Mouse (Mus musculus) E14TG2a.4 (cell line): ENCODE measurements around the gene Arhgef19.

Source experiments
- H3K27me3 ChIP-seq: 2 replicates; pipeline ENCODE4 v1.6.1; 2014; ENCODE audit warnings: low read length, control low read depth; ENCODE audit not compliant: insufficient read depth
- H3K36me3 ChIP-seq: 2 replicates; pipeline ENCODE4 v1.6.1; 2014; ENCODE audit warnings: low read length, control low read depth; ENCODE audit not compliant: insufficient read depth
- H3K4me1 ChIP-seq: replicated peaks from 2 replicates; pipeline ENCODE4 v1.6.1; 2014; ENCODE audit warnings: low read depth, low read length, control low read depth
- H3K4me3 ChIP-seq: replicated peaks from 2 replicates; pipeline ENCODE4 v1.5.1; 2014; ENCODE audit warnings: mild to moderate bottlenecking, low read length
- H3K9me3 ChIP-seq: 2 replicates; pipeline ENCODE4 v1.6.1; 2014; ENCODE audit warnings: low read length, control low read depth
- CTCF ChIP-seq: conservative IDR thresholded peaks from 2 replicates; pipeline ENCODE4 v1.5.1; 2014; ENCODE audit warnings: low read length
- NANOG ChIP-seq: IDR thresholded peaks from 2 replicates; pipeline ENCODE4 v1.6.1; 2014; ENCODE audit warnings: borderline replicate concordance, low read length, mixed read lengths
- POU5F1 ChIP-seq: IDR thresholded peaks from 2 replicates; pipeline ENCODE4 v1.6.1; 2014; ENCODE audit warnings: low read length, borderline replicate concordance

Arhgef19 gene

DNA sequence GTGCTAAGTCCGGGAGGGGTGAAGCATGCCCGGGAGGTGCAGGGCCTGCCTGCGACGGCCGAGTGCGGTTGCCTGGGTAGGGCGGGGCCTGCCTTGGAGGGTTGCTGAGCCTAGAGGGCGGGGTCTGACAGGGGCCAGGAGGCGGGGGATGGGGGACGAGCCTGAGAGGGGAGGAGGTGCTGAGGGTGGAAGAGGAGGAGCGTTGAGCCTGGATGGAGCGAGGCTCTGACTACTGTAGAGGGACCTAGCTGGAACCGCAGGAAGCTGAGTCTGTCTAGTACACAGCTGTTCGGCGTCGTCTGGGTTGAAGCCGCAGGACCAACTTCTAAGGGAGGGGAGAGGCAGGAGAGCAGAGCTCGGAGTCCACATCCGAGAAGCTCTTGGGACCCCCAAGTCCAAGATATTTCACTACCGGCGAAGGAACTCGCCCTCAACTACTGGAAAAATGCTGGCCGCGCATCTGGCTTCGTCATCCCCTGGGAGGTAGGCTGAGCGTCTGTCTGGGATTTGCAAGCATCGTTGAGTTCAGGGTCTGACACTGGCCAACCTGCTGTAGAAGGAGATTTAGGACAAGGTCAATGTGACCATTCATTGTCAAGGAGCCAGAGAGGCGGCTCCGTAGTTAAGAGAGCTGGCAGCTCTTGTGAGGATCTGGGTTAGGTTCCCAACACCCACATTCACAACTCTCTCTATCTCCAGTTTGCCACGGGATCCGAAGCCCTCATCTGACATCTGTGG lies at the start of gene Arhgef19:
Arhgef19 (plus strand) TSS at position 112 of the 738 bp plus-strand sequence.
- no peaks in the 10 kb centered on the region for H3K36me3 ChIP-seq
- H3K27me3 ChIP-seq = peaks cover 64% of the 10 kb centered on the region
- H3K9me3 ChIP-seq = no peaks in the 10 kb centered on the region
- peak within 1 kb of the TSS; percentile 77 for H3K4me3 ChIP-seq
- TF ChIP-seq NANOG (no peak), POU5F1 (no peak), CTCF (no peak)
- peaks cover 64% of the 10 kb centered on the region for H3K4me1 ChIP-seq

DNA sequence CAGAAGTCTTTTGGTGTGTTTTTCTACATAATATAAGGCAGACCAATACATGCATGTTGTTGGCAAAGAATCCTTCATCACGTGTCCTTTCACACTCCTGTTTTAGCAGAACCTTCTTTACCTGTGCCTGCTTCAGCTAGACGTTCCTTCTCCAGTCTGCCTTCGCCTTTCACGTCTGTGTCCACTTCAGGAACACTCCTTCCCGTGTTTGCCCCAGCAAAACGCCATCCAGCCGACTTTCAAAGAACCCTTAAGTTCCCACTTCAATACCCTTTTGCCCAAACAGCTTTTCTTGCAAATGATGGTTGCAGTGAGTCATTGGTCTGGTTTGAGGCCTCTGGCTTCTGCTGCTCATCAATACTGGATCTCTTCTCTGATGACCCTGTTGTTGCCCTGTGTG lies 48.0 kb upstream of the Arhgef19 start:
- Histone ChIP-seq H3K27me3 (no peaks in the 10 kb centered on the region), H3K4me3 (no peak overlapping the region)

DNA sequence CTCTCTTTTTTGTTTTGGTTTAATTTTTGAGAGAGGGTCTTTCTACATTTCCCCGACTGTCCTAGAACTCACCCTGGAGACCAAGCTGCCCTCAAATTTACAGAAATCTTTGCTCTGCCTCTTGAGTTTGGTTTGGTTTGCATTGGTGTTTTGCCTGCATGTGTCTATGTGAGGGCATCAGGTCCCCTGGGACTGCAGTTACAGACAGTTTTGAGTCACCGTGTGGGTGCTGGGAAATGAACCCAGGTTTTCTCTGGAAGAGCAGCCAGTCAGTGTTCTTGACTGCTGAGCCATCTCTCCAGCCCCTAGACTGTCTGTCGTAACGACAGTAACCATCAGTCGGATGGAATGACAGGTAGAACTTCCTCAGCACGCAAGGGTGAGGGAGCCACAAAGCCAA lies 44.7 kb upstream of the Arhgef19 start:
- peaks cover 37% of the 10 kb centered on the region for H3K4me1 ChIP-seq
- no peak for TF ChIP-seq CTCF
- no peak for TF ChIP-seq POU5F1
- TF ChIP-seq NANOG = no peak
- H3K4me3 ChIP-seq = no peak overlapping the region
- H3K36me3 ChIP-seq = peaks cover 90% of the 10 kb centered on the region
- H3K9me3 ChIP-seq = no peaks in the 10 kb centered on the region
- H3K27me3 ChIP-seq = no peaks in the 10 kb centered on the region

More for the DNA sequence above, 48.0 kb upstream of the Arhgef19 start:
- Histone ChIP-seq H3K9me3 (no peaks in the 10 kb centered on the region), H3K4me1 (peaks cover 30% of the 10 kb centered on the region), H3K36me3 (peaks cover 90% of the 10 kb centered on the region)
- TF ChIP-seq NANOG = no peak
- TF ChIP-seq CTCF = no peak
- no peak for TF ChIP-seq POU5F1

DNA sequence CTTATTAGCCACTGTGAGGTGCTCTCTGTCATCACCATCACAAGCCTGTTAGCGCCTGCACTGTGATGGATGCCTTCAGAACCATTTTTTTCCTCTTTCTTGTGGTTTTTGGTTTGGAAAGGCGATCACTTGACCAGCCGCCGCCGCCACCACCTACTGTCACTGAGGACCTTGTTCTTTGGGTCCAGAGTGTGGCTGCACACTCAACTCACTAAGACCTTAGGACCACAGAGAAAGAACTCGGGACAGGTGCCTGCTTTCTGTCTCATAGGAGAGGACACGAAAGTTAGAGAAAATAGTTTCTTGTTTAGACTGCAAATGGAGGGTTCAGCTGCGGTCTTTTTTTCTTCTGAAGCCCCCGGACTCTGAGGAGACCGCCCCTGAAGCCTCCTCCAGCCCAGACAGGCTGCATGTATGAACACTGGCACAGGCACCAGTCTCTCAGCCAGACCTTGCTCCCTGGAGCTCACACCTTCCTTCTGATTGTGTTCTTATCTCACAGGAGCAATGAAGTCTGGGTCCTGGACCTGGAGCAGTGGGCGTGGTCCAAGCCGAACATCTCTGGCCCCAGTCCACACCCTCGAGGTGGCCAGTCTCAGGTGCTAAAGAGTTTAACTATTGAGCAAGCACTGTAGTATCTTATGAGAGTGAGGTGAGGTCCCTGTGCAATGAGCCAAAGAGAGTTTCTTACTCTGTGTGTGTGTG lies 42.2 kb upstream of the Arhgef19 start:
- TF ChIP-seq CTCF (no peak), NANOG (no peak), POU5F1 (no peak)
- H3K36me3 ChIP-seq = peaks cover 91% of the 10 kb centered on the region
- no peak overlapping the region for H3K4me3 ChIP-seq
- H3K4me1 ChIP-seq = peaks cover 50% of the 10 kb centered on the region
- H3K27me3 ChIP-seq = no peaks in the 10 kb centered on the region
- no peaks in the 10 kb centered on the region for H3K9me3 ChIP-seq

DNA sequence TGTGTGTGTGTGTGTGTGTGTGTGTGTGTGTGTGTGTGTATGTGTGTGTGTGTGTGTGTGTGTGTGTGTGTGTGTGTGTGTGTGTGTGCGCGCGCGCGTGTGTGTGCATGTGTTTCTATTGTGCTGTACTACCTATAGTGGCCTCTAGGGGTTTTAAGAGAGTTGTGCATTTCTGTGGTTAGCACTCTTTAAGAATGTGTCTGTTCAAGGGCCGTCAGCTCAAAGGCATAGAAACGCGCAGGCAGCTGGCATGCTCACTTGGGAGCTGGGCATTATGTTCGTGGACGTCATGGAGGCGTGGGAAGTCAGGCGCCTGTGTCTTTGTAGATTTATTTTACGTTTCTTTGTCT lies 41.6 kb upstream of the Arhgef19 start:
- TF ChIP-seq CTCF = peak; percentile 15; the same call in 1 of the 2 replicates
- no peak for TF ChIP-seq POU5F1
- Histone ChIP-seq H3K36me3 (peaks cover 91% of the 10 kb centered on the region), H3K9me3 (no peaks in the 10 kb centered on the region), H3K4me1 (peaks cover 55% of the 10 kb centered on the region), H3K27me3 (no peaks in the 10 kb centered on the region), H3K4me3 (no peak overlapping the region)

DNA sequence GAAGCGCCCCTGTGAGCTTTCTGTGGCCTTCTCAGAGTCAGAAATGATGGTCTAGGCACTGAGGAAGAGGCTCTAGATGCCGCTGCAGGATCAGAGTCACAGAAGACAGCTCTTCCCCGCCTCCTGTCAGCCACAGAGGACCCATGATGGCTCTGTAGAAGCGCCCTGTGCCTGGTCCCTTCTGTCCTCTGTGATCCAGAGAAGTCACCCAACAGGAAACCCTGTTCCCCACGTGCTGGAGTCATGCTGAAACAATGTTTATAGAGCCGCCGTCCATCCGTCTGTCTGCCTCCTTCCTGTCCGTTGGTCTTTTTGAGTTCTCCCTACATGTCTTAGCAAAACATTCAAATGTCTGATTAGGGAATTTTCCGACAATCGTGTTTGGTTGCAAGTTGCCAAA lies 38.4 kb upstream of the Arhgef19 start:
- H3K4me1 ChIP-seq = peaks cover 66% of the 10 kb centered on the region
- TF ChIP-seq POU5F1 (no peak), CTCF (no peak), NANOG (no peak)
- H3K4me3 ChIP-seq = no peak overlapping the region
- H3K9me3 ChIP-seq = no peaks in the 10 kb centered on the region
- no peaks in the 10 kb centered on the region for H3K27me3 ChIP-seq
- H3K36me3 ChIP-seq = peaks cover 81% of the 10 kb centered on the region

DNA sequence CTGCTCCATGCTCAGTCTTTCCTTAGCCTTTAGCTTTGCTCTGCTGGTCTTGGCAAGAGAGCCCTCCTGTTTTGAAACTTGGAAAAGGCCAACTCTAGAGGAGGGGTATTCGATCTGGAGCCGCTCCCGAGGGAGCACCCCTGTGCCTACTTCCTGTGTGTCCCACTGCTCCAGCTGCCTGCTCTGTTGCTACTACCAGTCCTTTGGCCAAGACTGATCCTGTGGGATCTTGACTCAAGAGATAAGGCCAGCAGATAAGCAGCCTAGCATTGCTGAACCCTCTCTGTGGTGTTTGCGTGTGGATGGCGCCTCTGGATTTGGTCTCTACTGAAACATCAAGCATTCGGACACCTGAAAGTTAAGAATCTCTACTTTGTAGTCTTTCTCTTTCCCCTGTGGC lies 37.1 kb upstream of the Arhgef19 start:
- Histone ChIP-seq H3K9me3 (no peaks in the 10 kb centered on the region), H3K27me3 (no peaks in the 10 kb centered on the region), H3K4me1 (peaks cover 61% of the 10 kb centered on the region), H3K4me3 (no peak overlapping the region), H3K36me3 (peaks cover 70% of the 10 kb centered on the region)
- TF ChIP-seq POU5F1 = no peak
- TF ChIP-seq NANOG = no peak
- TF ChIP-seq CTCF = no peak

DNA sequence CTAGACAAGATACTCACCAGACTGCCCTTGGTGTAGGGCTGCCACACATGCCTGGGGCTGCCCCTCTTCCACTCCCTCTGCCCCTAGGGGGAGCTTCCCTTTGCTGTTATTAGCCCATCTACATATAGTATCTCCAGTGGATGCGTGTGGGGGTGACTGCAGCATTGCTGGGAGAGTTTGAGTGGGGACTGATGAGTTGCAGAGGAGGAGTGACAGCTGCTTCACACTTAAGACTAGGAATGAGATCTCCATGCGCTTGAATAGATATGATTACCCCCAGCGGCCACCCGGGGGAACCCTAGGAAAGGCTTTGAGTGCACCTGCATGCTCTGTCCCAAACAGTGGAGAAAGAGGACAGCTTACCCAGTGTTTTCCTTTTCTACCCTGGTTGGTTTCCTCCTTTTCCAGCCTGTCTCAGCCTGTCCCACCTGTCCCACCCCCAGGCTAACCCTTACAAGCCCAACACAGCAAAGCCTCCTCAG lies 34.7 kb upstream of the Arhgef19 start:
- Histone ChIP-seq H3K27me3 (no peaks in the 10 kb centered on the region), H3K9me3 (no peaks in the 10 kb centered on the region), H3K36me3 (peaks cover 49% of the 10 kb centered on the region), H3K4me1 (peaks cover 49% of the 10 kb centered on the region), H3K4me3 (no peak overlapping the region)
- TF ChIP-seq POU5F1 = no peak
- peak; percentile 41 for TF ChIP-seq CTCF
- TF ChIP-seq NANOG = no peak

DNA sequence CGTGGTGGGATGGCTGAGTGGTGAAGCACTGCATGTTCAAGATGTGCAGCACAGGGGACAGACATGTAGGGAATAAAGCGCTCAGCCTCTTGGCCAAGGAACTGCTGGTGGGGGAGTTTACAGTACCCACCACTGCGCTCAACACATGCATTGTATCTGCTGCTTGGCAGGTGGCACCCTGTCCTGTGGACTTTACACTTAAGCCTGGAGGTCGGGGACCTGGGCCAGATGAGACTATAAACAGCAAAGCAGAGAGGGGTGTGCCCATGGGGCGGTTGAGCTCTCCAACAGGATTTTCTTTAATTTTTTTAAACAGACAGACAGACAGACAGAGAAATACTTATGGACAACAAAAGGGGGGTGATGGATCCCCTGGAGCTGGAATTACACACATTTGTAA lies 32.2 kb upstream of the Arhgef19 start:
- TF ChIP-seq POU5F1 (no peak), CTCF (no peak), NANOG (no peak)
- Histone ChIP-seq H3K27me3 (no peaks in the 10 kb centered on the region), H3K4me1 (peaks cover 34% of the 10 kb centered on the region), H3K9me3 (no peaks in the 10 kb centered on the region), H3K36me3 (peaks cover 24% of the 10 kb centered on the region), H3K4me3 (no peak overlapping the region)
